Mouse (Mus musculus): ENCODE data around the gene Rftn1.

DNA sequence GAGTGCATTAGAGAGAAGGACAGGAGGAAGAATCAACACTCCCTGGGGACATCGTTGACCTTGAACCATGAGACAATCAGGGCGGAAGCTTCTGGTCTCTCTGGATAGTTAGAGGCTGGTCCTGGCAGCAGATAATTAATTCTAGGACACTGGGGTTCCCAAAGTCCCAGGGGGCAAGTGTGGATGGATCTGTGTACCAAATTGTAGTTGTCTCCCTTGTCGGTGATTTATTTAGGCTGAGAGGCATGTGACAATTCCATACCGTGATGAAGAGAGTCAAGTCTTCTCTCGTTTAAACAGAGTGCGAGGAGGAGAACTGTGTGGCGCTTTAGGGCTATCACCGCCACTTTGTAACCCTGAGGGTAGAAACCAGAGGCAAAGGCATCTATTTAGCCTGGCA is 40.7 kb upstream of the Rftn1 start:
- TF ChIP-seq POLR2A (IDR thresholded peaks at IDR 0.05; ENCODE audit: control insufficient read depth, low read depth, low read length), result no peak
- no peak for TF ChIP-seq CTCF (IDR thresholded peaks at IDR 0.05; ENCODE audit: control insufficient read depth, insufficient read depth, insufficient replicate concordance, low read depth, low read length)
